Mouse (Mus musculus) gastrocnemius, postnatal 36 days (tissue): ENCODE measurements at regions not wholly inside any gene's neighbourhood (a gene's known extent, or its start where the extent isn't known, plus 50 kb on each side); places are given as distances from the start of the nearest gene placed in this dataset.
A peak's percentile ranks its signal among the peaks of the same experiment; 100 is the strongest.

ENCODE experiments used
- DNase-seq, 2 experiments: peaks; one replicate each; pipeline ENCODE4 v3.0.0; 2022
- intact Hi-C: fragments of 180-260 bp; cut with DNase I; formaldehyde crosslinking; loops from one replicate; pipeline ENCODE4 v1.15.1; 2025

DNA sequence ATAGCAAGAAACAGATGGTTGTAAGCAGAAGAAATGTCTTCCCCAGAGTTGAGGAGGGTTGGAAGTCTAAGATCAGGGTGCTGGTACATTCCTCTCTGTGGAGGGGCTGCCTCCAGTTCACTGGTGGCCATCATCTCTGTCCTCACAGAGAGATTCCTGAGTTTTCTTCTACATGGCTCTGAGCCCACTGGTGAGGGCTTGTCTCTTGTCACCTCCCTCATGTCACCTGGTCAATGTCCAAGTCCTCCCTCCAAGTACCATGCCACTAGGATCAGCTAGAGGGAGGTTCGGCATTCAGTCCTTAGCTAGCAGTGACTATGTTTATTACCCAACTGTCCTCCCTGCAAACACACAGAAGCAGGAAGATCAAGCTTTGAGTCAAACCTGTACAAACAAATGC, 258.3 kb downstream of the Tgfb2 start:
- DNase-seq, result no peak
- intact Hi-C loops, result no loop called here

DNA sequence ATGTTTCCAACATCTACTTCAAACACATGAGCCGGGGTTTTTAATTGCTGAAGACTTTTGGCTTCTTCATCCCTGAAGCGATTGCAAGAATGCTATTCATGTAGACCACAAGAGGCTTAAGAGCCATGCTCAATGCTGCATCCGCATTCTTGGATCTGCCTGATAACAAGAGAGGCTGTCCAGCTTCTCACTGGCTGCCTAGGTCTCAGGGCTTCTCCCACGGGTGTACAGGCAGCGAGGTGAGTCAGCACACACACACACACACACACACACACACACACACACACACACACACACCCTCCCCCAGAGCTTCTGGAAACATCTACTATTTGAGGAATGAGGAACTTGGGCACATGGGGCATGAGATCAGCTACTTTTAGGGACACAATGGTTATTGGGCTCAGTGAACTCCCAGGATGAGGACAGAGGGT, 261.1 kb downstream of the Tgfb2 start:
- no peak for DNase-seq
- intact Hi-C loops, result no loop called here

DNA sequence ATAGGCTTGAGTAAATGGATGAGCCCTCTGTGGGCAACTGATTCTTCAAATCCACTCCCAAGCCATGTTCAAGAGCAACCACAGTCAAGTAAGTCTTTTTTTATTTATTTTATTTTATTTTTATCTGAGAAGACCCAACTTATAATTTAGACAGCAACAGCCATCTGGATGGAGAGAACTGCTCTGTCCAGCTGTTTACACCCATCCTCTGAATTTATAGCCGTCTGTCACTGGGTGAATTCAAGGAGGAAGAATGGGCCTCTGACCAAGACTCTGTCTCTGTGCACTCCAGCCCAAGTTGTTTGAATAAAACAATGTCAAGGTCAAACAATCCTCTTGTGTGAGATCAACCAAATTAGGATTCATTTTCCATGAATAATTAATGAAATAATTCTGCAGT, 263.6 kb downstream of the Tgfb2 start:
- no peak for DNase-seq
- intact Hi-C loops, result no loop called here

DNA sequence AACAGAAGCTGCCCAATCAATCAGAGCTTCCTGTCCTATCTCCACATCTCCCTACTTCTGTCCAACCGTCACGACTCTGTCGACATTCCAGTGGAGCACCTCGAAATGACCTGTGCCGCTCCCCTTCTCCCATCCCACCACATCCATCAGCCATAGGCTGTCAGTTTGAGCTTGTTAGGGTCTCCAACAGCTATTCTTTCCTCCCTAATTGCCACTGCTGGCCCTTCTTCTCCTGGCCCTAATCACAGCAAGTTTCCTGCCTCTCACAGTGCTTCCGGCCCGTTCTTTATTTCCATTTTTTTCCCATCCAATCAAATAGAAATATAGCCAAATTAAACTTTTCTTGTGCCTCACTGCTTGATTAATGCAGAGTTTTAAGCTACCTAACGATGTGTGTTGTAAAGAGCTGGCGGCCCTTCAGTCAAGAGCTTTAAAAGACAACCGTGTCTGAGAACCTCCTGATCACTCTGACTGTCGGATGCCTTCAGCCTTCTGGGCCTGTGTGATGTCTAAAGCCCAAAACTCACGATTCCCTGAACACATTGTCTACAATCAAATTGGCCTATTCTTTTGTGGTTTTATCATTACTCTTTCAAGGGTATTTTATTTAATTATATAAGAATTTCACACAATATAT, 270.3 kb downstream of the Tgfb2 start:
- intact Hi-C loops, result no loop called here
- no peak for DNase-seq

DNA sequence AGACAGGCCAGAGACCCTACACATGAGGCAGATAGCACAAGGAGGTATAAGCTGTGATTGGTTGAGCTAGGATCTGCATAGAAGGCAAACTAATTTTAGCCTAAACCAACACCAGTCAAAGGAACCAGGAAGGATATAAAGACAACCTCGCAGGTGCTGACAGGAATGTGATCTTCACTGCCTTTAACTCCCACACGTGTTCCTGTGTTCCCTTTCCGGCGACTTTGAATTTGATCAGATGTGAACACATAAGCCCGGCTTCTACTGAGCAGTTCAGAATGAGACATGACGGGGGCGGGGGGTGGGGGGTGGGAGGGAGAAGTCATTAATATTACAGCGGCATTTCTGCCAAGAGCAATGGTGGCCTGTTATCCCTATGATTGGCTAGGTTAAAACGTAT, 271.0 kb downstream of the Tgfb2 start:
- no peak for DNase-seq
- intact Hi-C loops, result no loop called here

DNA sequence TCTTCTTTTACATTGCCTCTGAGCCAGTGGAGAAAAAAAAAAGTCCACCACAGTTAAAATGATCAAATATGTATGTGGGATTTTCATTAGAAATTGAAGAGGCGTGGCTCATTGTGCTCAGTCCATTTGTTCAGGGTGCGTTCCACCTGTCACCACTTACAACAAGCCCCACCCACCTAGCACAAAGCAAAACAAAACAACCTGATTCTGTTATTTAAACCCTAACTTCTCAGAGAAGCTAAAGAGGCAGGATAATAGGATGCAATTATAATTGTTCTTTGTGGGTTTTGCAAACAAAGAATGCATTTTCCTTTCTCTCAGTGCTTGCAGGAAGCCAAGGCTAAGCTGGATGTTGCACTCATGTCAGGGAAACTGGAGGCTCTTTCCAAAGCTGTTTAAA, 271.8 kb downstream of the Tgfb2 start:
- intact Hi-C loops, result no loop called here
- DNase-seq, result no peak

DNA sequence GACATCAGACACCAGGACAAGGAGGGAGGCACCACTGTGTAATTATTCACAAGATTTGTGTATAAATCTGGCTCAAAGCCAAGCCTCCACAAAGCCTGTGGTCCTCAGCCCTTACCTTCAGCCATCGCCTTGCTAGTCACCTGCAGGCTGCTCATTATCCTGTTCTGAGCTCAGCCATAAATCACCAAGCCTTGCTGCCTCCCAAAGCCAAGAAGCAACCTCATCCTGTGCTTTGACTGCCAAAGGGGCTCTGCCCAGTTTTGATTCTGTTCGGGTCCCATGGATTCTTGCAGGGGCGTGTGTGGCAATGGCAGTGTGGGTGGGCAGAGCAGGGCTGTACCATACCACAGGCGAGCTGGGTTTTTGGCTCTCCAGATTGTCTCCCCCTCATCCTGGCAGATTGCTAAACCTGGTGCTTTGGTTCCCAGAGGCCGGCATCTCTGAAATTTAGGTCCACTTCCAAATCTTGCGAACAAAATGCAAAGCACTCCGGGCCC, 272.6 kb downstream of the Tgfb2 start:
- intact Hi-C loops, result no loop called here
- DNase-seq, result peak in 1 of 2 experiments; percentile 25

DNA sequence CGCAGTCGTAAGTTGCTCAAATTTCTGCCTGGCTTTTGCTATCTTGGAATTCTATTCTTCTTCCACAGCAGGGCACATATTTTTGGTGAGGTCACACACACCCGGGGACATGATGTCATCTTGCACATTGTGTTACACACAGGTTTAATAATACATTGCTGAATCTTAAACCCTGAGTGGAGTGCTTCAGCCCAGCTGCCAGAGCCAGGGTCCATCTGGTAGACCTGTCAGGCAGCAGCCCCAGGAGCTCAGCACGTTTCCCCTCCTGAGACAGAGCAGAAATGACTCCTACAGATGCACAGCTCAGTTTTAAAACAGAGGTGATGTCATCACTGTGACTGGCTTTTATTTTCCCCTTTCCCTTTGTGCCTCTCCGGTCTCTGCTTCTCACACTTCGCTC, 280.4 kb downstream of the Tgfb2 start:
- intact Hi-C loops, result no loop called here
- DNase-seq, result no peak

DNA sequence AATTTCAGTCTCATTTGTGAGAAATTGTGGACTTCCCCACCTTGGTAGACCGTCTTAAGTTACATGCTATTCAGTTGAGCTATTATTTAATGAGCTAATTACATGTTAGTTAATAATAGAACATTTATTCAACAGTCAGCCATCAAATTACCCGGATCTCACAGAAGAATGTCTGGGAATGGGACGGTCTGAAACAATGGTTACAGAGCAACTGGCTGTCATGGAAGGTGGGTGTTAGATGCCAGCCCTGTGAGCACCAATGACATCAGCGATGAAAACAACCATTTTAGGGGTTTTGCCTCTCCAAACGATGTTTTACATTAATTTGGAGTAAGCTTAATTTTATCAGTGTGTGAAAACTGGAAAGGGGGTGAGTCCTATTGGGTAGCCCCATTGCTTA, 281.7 kb downstream of the Tgfb2 start:
- no peak for DNase-seq
- intact Hi-C loops, result no loop called here

DNA sequence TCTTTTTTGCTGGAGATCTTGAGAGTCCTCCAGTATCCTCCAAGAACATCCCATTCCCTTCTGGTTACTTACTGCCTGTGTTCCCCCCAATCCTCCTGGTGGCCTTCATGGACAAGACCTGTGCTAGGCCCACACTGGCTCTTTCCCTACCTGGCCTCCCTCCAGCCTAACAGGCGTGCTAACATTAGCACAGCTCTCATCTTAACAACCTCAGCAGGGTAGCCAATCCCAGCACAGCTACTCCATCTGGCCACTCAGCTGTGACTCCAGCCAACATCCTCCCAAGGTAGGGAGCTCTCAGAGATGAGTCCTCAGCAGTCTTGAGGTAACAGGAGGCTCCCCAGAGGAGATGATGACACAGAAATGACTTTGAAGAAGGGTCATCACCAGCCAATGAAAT, 288.7 kb downstream of the Tgfb2 start:
- intact Hi-C loops, result no loop called here

DNA sequence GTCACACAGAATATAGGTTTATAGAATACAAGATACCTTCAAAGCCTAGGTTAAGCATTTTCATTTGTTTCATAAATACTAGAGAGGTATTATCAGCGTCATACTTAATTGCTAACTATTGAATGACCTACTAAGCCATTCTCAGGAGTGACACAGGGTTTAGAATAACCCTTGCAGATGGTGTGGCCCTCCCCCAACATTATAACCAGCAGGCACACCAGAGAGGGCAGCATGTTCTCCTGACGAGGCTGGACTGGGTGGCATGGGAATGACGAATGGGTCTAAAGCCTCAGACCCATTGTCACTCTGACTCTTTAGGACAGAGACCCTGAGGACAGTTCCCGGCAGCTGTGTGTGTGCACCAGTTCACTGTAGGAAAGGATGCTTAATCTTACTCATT, 290.5 kb downstream of the Tgfb2 start:
- intact Hi-C loops, result no loop called here
- DNase-seq, result no peak

More for the DNA sequence above, 288.7 kb downstream of the Tgfb2 start:
- DNase-seq, result no peak

DNA sequence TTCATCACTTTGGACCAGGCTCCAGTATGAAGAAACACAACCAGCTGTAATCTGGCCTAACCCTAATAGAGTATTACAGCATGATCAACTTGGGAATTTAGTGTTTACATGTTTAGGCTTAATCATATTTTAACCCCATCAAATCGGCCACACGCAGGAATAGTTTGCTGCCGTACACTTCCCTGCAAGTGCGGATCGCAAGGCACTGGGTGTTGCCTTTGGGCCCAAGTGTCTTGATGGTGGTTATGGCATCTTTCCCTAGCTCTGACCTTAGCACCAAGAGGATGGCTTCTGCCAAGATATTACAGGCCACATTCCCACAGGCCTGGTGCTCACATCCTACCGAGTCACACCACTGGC, 291.9 kb downstream of the Tgfb2 start:
- intact Hi-C loops, result no loop called here
- peak in 1 of 2 experiments; percentile 35 for DNase-seq

DNA sequence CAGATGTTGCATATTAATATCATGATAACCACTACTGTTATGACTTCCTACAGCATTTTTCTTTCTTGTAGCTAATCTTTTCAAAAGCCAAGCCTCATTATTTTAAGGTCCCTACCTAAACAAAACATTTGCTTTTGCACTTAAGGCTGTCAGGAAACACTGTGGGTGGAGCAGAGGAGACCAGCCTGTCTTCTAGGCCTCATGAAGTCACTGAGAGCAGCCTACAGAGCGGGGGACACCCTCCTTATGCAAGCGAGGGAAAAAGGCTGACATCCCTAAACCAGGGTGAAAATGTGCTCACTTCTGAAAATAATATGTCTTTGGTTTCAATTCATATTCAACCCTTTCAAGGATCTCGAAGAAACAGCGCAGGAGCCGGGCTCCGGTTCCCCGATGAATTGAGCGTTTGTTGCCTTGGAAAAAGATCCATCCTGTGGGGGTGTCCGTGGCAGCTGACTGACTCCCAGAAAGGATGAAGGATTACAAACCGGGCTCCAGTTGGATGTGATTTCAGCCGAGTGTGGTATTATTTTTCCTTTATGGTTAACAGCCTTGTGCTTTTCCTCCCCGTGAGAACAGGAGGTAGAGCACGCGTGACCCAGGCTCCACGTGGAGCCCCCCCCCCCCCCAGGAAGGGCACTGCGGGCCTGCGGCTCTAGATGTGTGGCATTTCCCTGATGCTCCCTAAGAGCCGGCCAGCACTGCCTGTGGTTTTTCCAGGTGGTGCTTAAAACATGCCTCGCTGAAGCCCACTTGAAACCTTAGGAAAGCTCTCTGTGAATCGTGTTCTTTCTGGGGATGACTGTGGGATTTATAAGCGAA, 292.5 kb downstream of the Tgfb2 start:
- no peak for DNase-seq
- intact Hi-C loops, result no loop called here

DNA sequence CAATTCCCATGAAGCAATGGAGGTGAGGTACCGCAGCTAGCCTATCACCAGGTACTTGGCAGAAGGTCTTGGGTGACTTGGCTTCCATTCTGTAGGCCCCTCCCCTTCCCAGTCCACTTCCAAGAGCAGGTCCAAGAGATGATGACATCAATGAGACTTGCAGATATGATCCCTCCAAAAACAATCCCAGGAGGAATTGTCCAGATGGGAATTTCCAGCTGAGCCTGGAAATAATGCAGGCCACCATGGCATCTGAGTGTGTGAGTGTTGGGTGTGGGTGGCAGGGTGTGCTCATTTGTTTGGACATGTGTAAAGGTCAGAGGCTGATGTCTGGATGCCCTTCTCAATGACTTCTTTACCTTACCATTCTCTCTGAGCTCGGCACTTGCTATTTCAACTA, 293.5 kb downstream of the Tgfb2 start:
- DNase-seq, result no peak
- intact Hi-C loops, result no loop called here

DNA sequence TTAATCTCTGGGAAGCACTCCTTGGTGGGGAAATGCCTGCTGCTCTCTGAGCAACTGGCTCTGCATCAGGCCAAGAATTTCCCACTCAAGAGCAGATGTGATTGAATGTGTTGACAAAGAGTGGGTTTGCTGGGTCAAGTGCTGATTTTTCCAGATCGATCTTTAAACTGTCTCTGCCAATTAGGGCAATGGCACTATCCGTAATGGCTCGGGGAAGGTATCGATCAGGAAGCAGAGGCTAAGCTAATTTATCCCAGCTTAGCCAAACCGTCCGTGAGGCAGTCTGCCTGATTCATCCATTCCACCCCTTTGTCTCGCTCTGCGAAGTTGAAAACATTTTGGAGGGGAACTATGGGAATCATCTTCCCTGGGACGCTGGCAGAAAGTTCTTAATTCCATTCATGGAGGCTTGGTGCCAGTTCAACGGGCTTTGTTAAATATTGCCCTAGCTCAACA, 291.9 kb upstream of the Lyplal1 start:
- intact Hi-C loops, result no loop called here

DNA sequence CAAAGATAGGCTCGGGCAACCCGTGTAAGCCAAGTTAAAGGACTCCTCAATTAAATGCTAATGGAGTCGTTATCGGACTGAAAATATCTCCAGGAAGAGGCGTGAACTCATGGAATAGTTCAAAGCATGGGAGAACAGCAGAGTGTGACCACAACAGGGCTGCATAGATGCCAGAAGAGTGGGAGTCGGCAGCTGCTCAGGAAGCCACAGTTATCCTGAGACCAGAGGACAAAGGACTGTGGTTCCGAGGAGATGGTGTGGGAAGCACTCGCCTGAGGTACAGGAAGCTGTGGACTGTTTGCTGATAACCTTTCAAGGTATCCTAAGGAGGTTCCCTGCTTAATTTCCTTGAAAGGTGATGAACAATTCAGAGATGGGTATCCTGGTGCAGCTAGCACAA, 290.5 kb upstream of the Lyplal1 start:
- no peak for DNase-seq
- intact Hi-C loops, result no loop called here

More for the DNA sequence above, 291.9 kb upstream of the Lyplal1 start:
- DNase-seq, result no peak

DNA sequence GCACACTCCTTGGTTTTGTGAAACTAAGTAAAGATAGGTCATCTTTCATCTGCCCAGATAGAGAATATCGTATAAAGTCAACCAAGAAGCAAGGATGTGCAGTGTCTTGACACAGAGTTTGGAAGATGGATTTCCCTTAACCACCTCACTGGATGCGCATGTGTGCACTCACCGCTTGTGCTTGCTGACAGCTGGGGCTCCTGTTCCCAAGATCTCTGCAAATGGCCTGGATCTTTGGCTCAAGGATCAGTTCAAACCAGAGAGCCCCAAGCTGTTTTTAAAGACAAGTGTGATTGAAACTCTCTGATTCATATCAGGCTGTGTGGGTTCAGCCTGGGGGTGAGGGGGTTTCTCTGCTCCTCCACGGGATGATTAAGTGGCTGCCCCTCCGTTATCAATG, 288.6 kb upstream of the Lyplal1 start:
- intact Hi-C loops, result no loop called here
- no peak for DNase-seq

DNA sequence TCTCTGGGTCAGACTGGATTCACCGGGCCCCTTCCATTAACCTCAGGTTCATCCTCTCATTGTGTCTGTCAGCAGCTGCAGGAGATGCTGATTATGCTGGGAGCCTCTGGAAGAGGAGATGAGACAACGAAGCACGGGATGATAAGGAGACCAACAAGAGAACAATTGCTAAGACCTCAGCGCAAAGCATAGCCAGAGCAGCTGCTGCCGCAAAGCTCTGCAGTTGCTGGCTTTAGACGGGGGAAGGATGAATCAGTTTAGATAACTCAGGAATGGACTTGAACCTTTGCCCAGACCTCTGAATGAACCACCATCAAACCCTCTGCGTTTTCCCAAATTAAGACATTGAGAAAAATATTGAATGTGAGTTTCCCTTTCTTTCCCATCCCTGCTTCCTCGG, 282.7 kb upstream of the Lyplal1 start:
- peak in 1 of 2 experiments; percentile 18 for DNase-seq
- intact Hi-C loops, result no loop called here

DNA sequence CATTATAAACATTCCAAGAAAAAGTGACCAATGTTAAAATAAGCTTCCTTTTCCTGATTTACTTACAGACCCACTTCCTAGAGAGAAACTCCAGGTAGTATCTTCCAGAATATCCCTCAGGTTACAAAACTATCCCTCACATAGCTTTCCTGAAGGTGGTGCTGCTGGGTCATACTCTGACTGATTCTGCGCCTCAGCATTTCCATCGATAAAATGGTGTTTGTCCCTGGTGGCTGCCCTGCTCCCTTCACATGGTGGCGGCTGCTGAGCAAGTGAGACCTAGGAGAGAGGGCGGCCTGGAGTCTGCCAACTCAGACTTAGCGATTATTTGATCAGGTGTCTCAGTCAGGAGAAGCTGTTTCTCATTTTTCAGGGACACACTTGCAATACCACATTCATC, 275.9 kb upstream of the Lyplal1 start:
- no peak for DNase-seq
- intact Hi-C loops, result no loop called here

DNA sequence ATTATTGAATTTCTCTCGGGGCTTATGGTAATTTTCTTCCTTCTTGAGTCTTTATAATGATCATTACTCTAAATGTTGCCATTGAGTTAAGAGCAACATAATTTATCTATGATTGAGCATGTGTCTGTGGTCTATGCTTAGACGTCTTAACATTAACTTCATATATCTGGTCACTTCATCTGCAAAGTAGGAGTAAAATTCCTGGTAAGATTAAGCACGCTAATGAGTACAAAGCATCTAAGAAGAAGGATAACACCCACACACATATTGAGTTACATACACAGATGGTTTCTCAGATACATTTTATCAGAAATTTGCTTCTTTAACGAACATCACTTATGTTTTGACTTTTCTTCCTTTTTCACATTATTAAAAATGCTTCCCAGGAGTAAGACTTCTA, 267.3 kb upstream of the Lyplal1 start:
- DNase-seq, result no peak
- intact Hi-C loops, result no loop called here

DNA sequence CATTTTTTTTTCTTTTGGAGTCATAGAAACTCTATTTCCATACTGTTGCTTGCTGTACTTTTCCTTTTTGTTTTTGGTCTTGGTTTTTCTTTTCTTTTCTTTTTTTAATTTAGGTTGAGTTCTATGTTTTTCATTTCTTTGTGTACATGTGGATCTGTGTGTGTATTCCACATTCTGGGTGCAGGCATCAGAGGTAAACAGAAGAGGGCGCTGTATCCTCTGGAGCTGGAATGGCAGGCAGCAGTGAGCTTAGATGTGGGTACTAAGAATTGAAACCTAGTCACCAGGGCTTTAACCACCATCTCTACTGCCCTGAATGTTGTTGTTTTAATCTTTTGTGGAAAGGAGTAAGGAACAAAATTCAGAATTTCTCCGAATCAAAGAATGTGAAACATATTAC, 266.3 kb upstream of the Lyplal1 start:
- no peak for DNase-seq
- intact Hi-C loops, result no loop called here

DNA sequence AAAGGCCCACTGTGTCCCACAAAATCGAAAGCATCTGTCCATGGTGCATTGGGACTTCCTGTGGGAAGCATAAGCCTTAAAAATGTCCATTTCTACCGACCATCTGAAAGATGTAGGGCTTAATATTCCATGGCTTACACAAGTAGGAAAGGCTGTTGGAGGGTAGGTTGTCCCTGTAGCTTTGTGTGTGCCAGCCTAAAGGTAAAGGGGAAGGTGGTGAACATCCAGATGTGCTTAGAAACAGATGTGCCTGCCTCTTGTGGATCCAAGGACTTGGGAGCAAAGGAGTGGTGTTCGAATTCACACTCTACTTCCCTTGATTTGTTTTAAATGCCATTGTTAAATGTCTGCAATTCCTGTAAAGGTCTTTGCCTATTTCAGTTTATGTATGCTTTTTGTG, 265.9 kb upstream of the Lyplal1 start:
- intact Hi-C loops, result no loop called here
- DNase-seq, result no peak
